Comparison of ENCODE assay signal across 8 mouse cellular contexts in genomic region chr10:81633253-81634099, GRCm38 (mm10). TPM values are rescaled to one million over a fixed set of nuclear protein-coding genes. Genes with fewer than 3 reads are reported as not detected.
DNase-seq lines count a peak whose midpoint lies in the region; ATAC-seq and TF ChIP-seq lines count a peak whose summit lies in the region.

No protein-coding gene starts in this region.

- no peak for TF ChIP-seq CTCF in MEL (IDR thresholded peaks at IDR 0.05 in 2 of 3, conservative IDR thresholded peaks at IDR 0.05 in 1 of 3; ENCODE audit: control insufficient read depth in 1 of 3, insufficient read depth in 1 of 3, low read depth in 2 of 3, low read length in 3 of 3, poor library complexity in 1 of 3, severe bottlenecking in 1 of 3)
- TF ChIP-seq CTCF in layer of hippocampus, adult 2 months (conservative IDR thresholded peaks at IDR 0.05): no peak
- no peak for TF ChIP-seq CTCF in lung, embryonic 14.5 days (IDR thresholded peaks at IDR 0.05; ENCODE audit: low read depth)

- H3K9ac ChIP-seq in MEL (ENCODE audit: control insufficient read depth, low read depth, low read length, poor library complexity, severe bottlenecking): peak overlapping the region; percentile 49
- H3K9ac ChIP-seq in forebrain, embryonic 16.5 days (replicated peaks; ENCODE audit: low read depth, low read length): peak overlapping the region; percentile 56
- H3K9ac ChIP-seq in lung, embryonic 14.5 days: peak overlapping the region; percentile 60

- DNase-seq in MEL (ENCODE audit: low read depth, low spot score): peak; percentile 97
- DNase-seq in cerebellum, adult 18-20 months: peak; percentile 80 to 81
- DNase-seq in heart, postnatal 4 days: peak; percentile 85
- peak; percentile 69 to 82 for DNase-seq in layer of hippocampus, adult 2 months (ENCODE audit: low spot score in 2 of 2)
- DNase-seq in lung, embryonic 14.5 days: peak; percentile 95
- DNase-seq in testis, postnatal 14 days (ENCODE audit: low spot score): peak; percentile 87

- peaks cover 0 to 12% of the 10 kb centered on the region in 2 experiments; a peak in 3 of 4 replicates for H3K4me1 ChIP-seq in MEL (ENCODE audit: control insufficient read depth in 1 of 2, insufficient read depth in 2 of 2, low read length in 2 of 2)
- H3K4me1 ChIP-seq in forebrain, embryonic 16.5 days (replicated peaks; ENCODE audit: control insufficient read depth, insufficient read depth, low read length): peaks cover 6% of the 10 kb centered on the region; the same call in 1 of the 2 replicates
- peaks cover 2% of the 10 kb centered on the region; the same call in 1 of the 2 replicates for H3K4me1 ChIP-seq in lung, embryonic 14.5 days (ENCODE audit: insufficient read depth)

- no peak for TF ChIP-seq RAD21 in MEL (IDR thresholded peaks at IDR 0.05; ENCODE audit: low read depth, low read length)

- H3K4me3 ChIP-seq in MEL (ENCODE audit: control insufficient read depth in 1 of 2, insufficient read depth in 1 of 2, low read depth in 2 of 2, low read length in 2 of 2): peak overlapping the region; percentile 50 to 53
- H3K4me3 ChIP-seq in forebrain, embryonic 16.5 days (replicated peaks; ENCODE audit: low read length): peak overlapping the region; percentile 44
- peak overlapping the region; percentile 58 for H3K4me3 ChIP-seq in layer of hippocampus, adult 2 months
- peak overlapping the region; percentile 47 for H3K4me3 ChIP-seq in lung, embryonic 14.5 days (ENCODE audit: low read depth, low read length)

- no peaks in the 10 kb centered on the region for H3K27me3 ChIP-seq in MEL (ENCODE audit: control insufficient read depth in 1 of 2, insufficient read depth in 2 of 2, low read length in 2 of 2)
- no peaks in the 10 kb centered on the region for H3K27me3 ChIP-seq in forebrain, embryonic 16.5 days (replicated peaks; ENCODE audit: control insufficient read depth, insufficient read depth, low read length)
- H3K27me3 ChIP-seq in lung, embryonic 14.5 days (ENCODE audit: insufficient read depth, low read length): no peaks in the 10 kb centered on the region

- peak in 1 of 2 experiments; percentile 54; a peak in 1 of 4 replicates for TF ChIP-seq POLR2A in MEL (IDR thresholded peaks at IDR 0.05; ENCODE audit: control insufficient read depth in 1 of 2, insufficient read depth in 1 of 2, low read depth in 1 of 2, low read length in 2 of 2, poor library complexity in 1 of 2)

- ATAC-seq in forebrain, embryonic 16.5 days: peak; percentile 90
- peak; percentile 94 for ATAC-seq in lung, embryonic 14.5 days (ENCODE audit: insufficient read depth)
- peak; percentile 80 for ATAC-seq in neutrophil, adult 5-6 weeks (ENCODE audit: extremely low read depth, insufficient number of reproducible peaks, low FRiP score, poor library complexity, severe bottlenecking)

- H3K9me3 ChIP-seq in MEL (replicated peaks; ENCODE audit: insufficient read depth, low read length): no peaks in the 10 kb centered on the region
- H3K9me3 ChIP-seq in forebrain, embryonic 16.5 days (ENCODE audit: control insufficient read depth, low read length): no peaks in the 10 kb centered on the region
- no peaks in the 10 kb centered on the region for H3K9me3 ChIP-seq in lung, embryonic 14.5 days (ENCODE audit: low read depth, low read length)

- H3K36me3 ChIP-seq in MEL (ENCODE audit: control insufficient read depth in 1 of 2, insufficient read depth in 2 of 2, low read length in 2 of 2): peaks cover 0 to 6% of the 10 kb centered on the region in 2 experiments; a peak in 2 of 4 replicates
- no peaks in the 10 kb centered on the region for H3K36me3 ChIP-seq in forebrain, embryonic 16.5 days (ENCODE audit: control insufficient read depth, insufficient read depth)
- no peaks in the 10 kb centered on the region for H3K36me3 ChIP-seq in lung, embryonic 14.5 days (ENCODE audit: insufficient read depth)

- peak overlapping the region; percentile 60 for H3K4me2 ChIP-seq in forebrain, embryonic 16.5 days (ENCODE audit: low read length)
- peak overlapping the region; percentile 85 for H3K4me2 ChIP-seq in lung, embryonic 14.5 days

- TF ChIP-seq EP300 in MEL (IDR thresholded peaks at IDR 0.05; ENCODE audit: low read depth in 1 of 2, low read length in 2 of 2): no peak

- no peaks in the 10 kb centered on the region for H3K79me2 ChIP-seq in MEL (ENCODE audit: control insufficient read depth, insufficient read depth, low read length, poor library complexity)

- 3% methylated on average over 37 of the region's 37 CpGs for WGBS in forebrain, embryonic 16.5 days
- WGBS in lung, embryonic 14.5 days: 2% methylated on average over 37 of the region's 37 CpGs

- no peak overlapping the region for H3K27ac ChIP-seq in MEL (ENCODE audit: control insufficient read depth, low read depth, low read length)
- no peak overlapping the region for H3K27ac ChIP-seq in forebrain, embryonic 16.5 days (ENCODE audit: low read length)
- peak overlapping the region; percentile 20; the same call in 1 of the 2 replicates for H3K27ac ChIP-seq in layer of hippocampus, adult 2 months
- peak overlapping the region; percentile 73; the same call in 1 of the 2 replicates for H3K27ac ChIP-seq in lung, embryonic 14.5 days (ENCODE audit: low read depth)

TF ChIP-seq in MEL, 35 proteins besides CTCF, POLR2A, EP300 and RAD21:
- TF ChIP-seq MYB (IDR thresholded peaks at IDR 0.05; ENCODE audit: low read depth, low read length) (no peak), MAZ (IDR thresholded peaks at IDR 0.05; ENCODE audit: low read depth, low read length) (peak; percentile 70; the same call in 1 of the 2 replicates), ZMIZ1 (IDR thresholded peaks at IDR 0.05; ENCODE audit: low read depth, low read length) (0 out of 2 replicates have a peak, but pooled peaks have one; percentile 21), MAX (IDR thresholded peaks at IDR 0.05; ENCODE audit: low read length) (peak; percentile 39; the same call in 1 of the 2 replicates), ELF1 (IDR thresholded peaks at IDR 0.05; ENCODE audit: low read depth, low read length) (0 out of 2 replicates have a peak, but pooled peaks have one; percentile 27), GABPA (IDR thresholded peaks at IDR 0.05; ENCODE audit: low read depth, low read length) (no peak), ETS1 (IDR thresholded peaks at IDR 0.05; ENCODE audit: low read depth, low read length) (peak; percentile 40; the same call in 1 of the 2 replicates), HCFC1 (IDR thresholded peaks at IDR 0.05; ENCODE audit: low read depth, low read length) (peak; percentile 59; the same call in 1 of the 2 replicates), KAT2A (conservative IDR thresholded peaks at IDR 0.05; ENCODE audit: low read depth, low read length) (no peak), ZKSCAN1 (IDR thresholded peaks at IDR 0.05; ENCODE audit: low read depth, low read length) (no peak)

RNA-seq across cellular contexts. Expression of gene Ankrd24, which starts 5.1 kb away (rescaled TPM):
- total RNA-seq in MEL (2012; rRNA removed): 3.2 and 4.5 TPM in 2 replicates
- 10 to 100 TPM in 1 of 2 experiments, not detected in 1; 14.6 TPM for polyA plus RNA-seq in MEL (2012; ENCODE audit: insufficient read depth in 1 of 2, insufficient read length in 2 of 2, low read depth in 1 of 2, low replicate concordance in 2 of 2, missing spikeins in 1 of 2)
- polyA plus RNA-seq in forebrain, embryonic 16.5 days (2015; fragmentation: Nextera tagmentation; extraction: Ambion mirVana): 13.8 and 16.5 TPM in 2 replicates
- 10 to 100 TPM; 14.5 to 16.0 TPM for total RNA-seq in heart, postnatal 4 days (2021)
- total RNA-seq in layer of hippocampus, adult 2 months (2021): 10 to 100 TPM; 33.6 to 38.6 TPM
- 6.1 and 7.3 TPM in 2 replicates for polyA plus RNA-seq in lung, embryonic 14.5 days (2014; fragmentation: Nextera tagmentation; extraction: Ambion mirVana)
- 0.58 and 0.98 TPM in 2 replicates for total RNA-seq in neutrophil, adult 5-6 weeks (2017)

RNA-seq across cellular contexts. Expression of gene Sirt6, which starts 5.9 kb away (rescaled TPM):
- total RNA-seq in MEL (2012; rRNA removed): 8.2 and 10.5 TPM in 2 replicates
- 10 to 100 TPM in 1 of 2 experiments, not detected in 1; 38.2 TPM for polyA plus RNA-seq in MEL (2012; ENCODE audit: insufficient read depth in 1 of 2, insufficient read length in 2 of 2, low read depth in 1 of 2, low replicate concordance in 2 of 2, missing spikeins in 1 of 2)
- polyA plus RNA-seq in forebrain, embryonic 16.5 days (2015; fragmentation: Nextera tagmentation; extraction: Ambion mirVana): 51.4 and 55.1 TPM in 2 replicates
- 10 to 100 TPM; 16.8 to 17.0 TPM for total RNA-seq in heart, postnatal 4 days (2021)
- 10 to 100 TPM; 29.7 to 31.4 TPM for total RNA-seq in layer of hippocampus, adult 2 months (2021)
- 35.8 and 39.3 TPM in 2 replicates for polyA plus RNA-seq in lung, embryonic 14.5 days (2014; fragmentation: Nextera tagmentation; extraction: Ambion mirVana)
- 5.6 and 6.4 TPM in 2 replicates for total RNA-seq in neutrophil, adult 5-6 weeks (2017)

RNA-seq across cellular contexts. Expression of gene Gm10778, which starts 15.4 kb away (rescaled TPM):
- total RNA-seq in MEL (2012; rRNA removed): 3.5 and 3.9 TPM in 2 replicates
- 1 to 10 TPM in 1 of 2 experiments, not detected in 1; 2.0 TPM for polyA plus RNA-seq in MEL (2012; ENCODE audit: insufficient read depth in 1 of 2, insufficient read length in 2 of 2, low read depth in 1 of 2, low replicate concordance in 2 of 2, missing spikeins in 1 of 2)
- 6.6 and 6.9 TPM in 2 replicates for polyA plus RNA-seq in forebrain, embryonic 16.5 days (2015; fragmentation: Nextera tagmentation; extraction: Ambion mirVana)
- 1 to 10 TPM; 2.9 to 3.5 TPM for total RNA-seq in heart, postnatal 4 days (2021)
- total RNA-seq in layer of hippocampus, adult 2 months (2021): 1 to 10 TPM; 3.6 to 5.0 TPM
- 4.0 and 4.7 TPM in 2 replicates for polyA plus RNA-seq in lung, embryonic 14.5 days (2014; fragmentation: Nextera tagmentation; extraction: Ambion mirVana)
- 7.9 and 9.8 TPM in 2 replicates for total RNA-seq in neutrophil, adult 5-6 weeks (2017)

RNA-seq across cellular contexts. Expression of gene BC025920, which starts 27.4 kb away (rescaled TPM):
- total RNA-seq in MEL (2012; rRNA removed): 0.98 and 1.1 TPM in 2 replicates
- polyA plus RNA-seq in MEL (2012; ENCODE audit: insufficient read depth in 1 of 2, insufficient read length in 2 of 2, low read depth in 1 of 2, low replicate concordance in 2 of 2, missing spikeins in 1 of 2): 1 to 10 TPM in 1 of 2 experiments, not detected in 1; 1.7 TPM
- 2.7 and 3.4 TPM in 2 replicates for polyA plus RNA-seq in forebrain, embryonic 16.5 days (2015; fragmentation: Nextera tagmentation; extraction: Ambion mirVana)
- total RNA-seq in heart, postnatal 4 days (2021): 1 to 10 TPM; 1.2 to 1.3 TPM
- 1 to 10 TPM; 4.2 to 5.0 TPM for total RNA-seq in layer of hippocampus, adult 2 months (2021)
- polyA plus RNA-seq in lung, embryonic 14.5 days (2014; fragmentation: Nextera tagmentation; extraction: Ambion mirVana): 0.58 and 0.61 TPM in 2 replicates
- 5.0 and 5.8 TPM in 2 replicates for total RNA-seq in neutrophil, adult 5-6 weeks (2017)

RNA-seq across cellular contexts. Expression of gene Tle6, which starts 32.6 kb away (rescaled TPM):
- total RNA-seq in MEL (2012; rRNA removed): 16.9 and 17.3 TPM in 2 replicates
- 10 to 100 TPM in 1 of 2 experiments, not detected in 1; 31.9 TPM for polyA plus RNA-seq in MEL (2012; ENCODE audit: insufficient read depth in 1 of 2, insufficient read length in 2 of 2, low read depth in 1 of 2, low replicate concordance in 2 of 2, missing spikeins in 1 of 2)
- polyA plus RNA-seq in forebrain, embryonic 16.5 days (2015; fragmentation: Nextera tagmentation; extraction: Ambion mirVana): 3.5 and 3.7 TPM in 2 replicates
- total RNA-seq in heart, postnatal 4 days (2021): 10 to 100 TPM in 1 of 2 experiments, 1 to 10 TPM in 1; 7.2 to 10.6 TPM
- 1 to 10 TPM; 4.1 to 5.0 TPM for total RNA-seq in layer of hippocampus, adult 2 months (2021)
- polyA plus RNA-seq in lung, embryonic 14.5 days (2014; fragmentation: Nextera tagmentation; extraction: Ambion mirVana): 24.1 and 25.2 TPM in 2 replicates
- total RNA-seq in neutrophil, adult 5-6 weeks (2017): 1.9 TPM in 1 of 2 replicates, not detected in the other

Comparison
In these comparisons a context has a peak if more than half of its experiments do, and no peak if none do; other contexts are left out.
1. H3K27ac ChIP-seq: peak in layer of hippocampus, adult 2 months (single experiment) and lung, embryonic 14.5 days (single experiment); none in MEL (single experiment) and forebrain, embryonic 16.5 days (single experiment).
2. Peak in every context shown above with its lines, with median percentiles within 50 percentile points of each other: DNase-seq, H3K4me3 ChIP-seq, H3K9ac ChIP-seq and ATAC-seq.